Mouse (Mus musculus) left cerebral cortex, postnatal 14 days (tissue): ENCODE measurements around the gene Scarb1. TPM values are rescaled to one million over a fixed set of nuclear protein-coding genes. Genes with fewer than 3 reads are reported as not detected.

Experiments
- DNase-seq, 2 experiments: peaks; one replicate each; pipeline ENCODE4 v3.0.0; 2021 to 2022; ENCODE audit warnings: low spot score in 2 of 2, mixed read lengths in 1 of 2
- intact Hi-C: fragments of 180-260 bp; cut with DNase I; formaldehyde crosslinking; loops from one replicate; pipeline ENCODE4 v1.15.1; 2025
- total RNA-seq, 2 experiments: library from RNA; stranded (reverse); gene quantifications; 2 replicates each; pipeline ENCODE4 v1.2.3; 2021

Gene Scarb1
- total RNA-seq, 2 experiments from 2014 or later = 36.9 to 41.1 TPM

DNA sequence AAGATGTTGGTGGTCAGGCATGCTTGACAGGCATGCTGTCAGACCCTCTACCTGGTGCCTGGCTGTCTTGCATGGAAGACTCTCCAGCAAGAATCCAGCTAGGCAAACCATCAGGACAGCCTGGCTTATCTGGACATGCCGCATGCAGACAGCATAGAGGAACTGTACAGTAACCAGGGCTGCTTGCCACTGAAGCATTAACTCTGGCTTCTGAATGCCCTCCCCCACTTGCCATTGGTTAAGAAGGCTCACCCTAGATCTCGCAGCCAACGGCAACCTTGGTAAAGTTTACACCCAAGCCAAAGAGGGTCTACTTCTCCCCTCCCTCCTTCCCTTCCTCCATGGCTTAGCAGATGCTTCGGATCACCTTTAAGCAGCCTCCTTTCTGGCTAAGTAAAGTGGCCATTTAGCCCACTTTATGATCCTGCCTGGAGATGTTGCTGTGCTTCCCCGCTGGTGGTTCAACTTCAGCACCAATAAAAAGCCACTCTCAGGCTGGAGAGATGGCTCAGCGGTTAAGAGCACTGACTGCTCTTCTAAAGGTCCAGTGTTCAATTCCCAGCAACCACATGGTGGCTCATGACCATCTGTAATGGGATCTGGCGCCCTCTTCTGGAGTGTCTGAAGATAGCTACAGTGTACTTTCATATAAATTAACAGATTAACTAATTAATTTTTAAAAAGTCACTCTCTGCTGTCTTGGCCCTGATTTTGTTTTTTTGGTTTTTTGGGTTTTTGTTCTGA is 30.2 kb upstream of the Scarb1 start:
- intact Hi-C loops = loop anchor here (5.0 kb wide), 2 partner anchors 74 to 469 kb away; no protein-coding TSS in a partner anchor
- DNase-seq = no peak

DNA sequence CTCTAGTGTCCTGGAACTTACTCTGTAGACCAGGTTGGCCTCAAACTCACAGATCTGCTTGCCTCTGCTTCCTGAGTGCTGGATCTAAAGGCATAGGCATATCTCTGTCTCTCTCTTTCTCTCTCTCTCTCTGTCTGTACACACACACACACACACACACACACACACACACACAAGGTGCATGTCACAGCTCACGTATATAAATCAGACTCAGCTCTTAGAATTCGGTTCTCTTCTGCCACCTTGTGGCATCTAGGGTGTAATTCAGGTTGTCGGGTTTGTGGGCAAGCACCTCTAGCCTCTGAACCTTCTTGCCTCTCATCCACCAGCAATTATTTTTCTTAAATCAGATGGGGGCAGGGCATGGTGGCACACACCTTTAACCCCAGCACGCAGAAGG is 27.7 kb upstream of the Scarb1 start:
- intact Hi-C loops = loop anchor here (5.0 kb wide), 1 partner anchor 96 kb away; no protein-coding TSS in a partner anchor
- peak; percentile 82 to 85 for DNase-seq

DNA sequence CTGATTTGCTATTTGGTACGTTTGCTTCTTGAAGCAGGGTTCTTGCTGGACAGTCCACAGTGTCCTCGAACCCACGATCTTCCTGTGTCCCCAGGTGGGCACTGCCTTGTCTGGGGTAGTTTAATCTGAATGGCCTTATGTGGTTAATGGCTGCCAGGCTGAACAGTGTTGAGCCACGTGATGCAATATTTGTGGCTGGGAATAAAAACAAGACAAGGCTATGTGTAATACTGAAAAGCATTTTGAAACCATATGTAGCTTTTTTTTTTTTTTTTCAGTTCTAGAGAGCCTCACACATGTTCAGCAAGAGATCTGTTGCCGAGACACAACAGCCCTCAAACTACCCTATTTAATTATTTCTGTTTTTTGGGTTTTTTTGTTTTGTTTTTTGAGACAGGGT is 27.3 kb upstream of the Scarb1 start:
- intact Hi-C loops = loop anchor here (5.0 kb wide), 1 partner anchor 96 kb away; no protein-coding TSS in a partner anchor

DNA sequence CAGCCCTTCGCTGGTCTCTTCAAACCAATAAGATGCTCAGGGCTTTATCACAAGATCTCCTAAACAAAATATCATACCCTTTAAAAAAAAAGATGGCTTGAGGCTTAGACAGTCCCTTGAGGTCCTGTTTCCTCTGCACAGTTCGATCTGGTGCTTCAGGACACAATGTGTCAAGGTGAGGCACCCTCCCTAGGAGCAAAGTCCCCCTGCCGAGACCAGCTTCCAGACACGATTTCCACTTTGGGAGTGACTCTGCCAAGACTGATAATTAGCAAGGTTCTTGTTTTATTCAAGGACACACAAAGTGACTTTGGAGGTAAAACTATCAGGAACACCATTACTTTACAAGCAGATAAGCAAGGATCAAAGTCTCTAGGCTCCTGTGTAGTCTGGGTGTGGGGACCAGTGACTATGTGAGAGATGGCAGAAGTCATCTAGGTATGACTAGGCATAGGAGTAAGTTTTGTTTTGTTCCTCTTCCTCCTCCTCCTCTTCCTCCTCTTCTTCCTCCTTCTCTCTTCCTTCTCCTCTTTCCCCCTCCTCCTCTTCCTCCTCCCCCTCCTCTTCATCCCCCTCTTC is 24.0 kb upstream of the Scarb1 start:
- no peak for DNase-seq
- intact Hi-C loops = loop anchor here (5.0 kb wide), 1 partner anchor 93 kb away; no protein-coding TSS in a partner anchor

More for the DNA sequence above, 27.3 kb upstream of the Scarb1 start:
- no peak for DNase-seq

DNA sequence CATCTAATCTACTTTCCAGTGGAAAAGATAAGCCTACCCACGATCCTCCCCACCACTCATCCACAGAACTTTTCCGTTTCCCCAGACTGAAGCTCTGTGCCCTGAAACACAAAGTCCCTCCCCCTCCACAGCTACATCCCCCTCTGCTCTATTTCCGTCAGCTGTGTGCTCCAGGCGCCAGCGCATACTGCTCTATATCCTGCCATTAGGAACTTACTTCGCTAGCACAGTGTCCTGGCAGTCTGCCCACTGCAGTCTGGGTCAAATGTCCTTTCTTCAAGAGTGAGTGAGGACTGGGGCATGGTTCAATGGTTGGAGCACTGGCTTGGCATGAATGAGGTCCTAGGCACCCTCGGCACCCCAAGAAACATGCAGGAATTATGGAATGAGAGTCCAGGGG is 23.0 kb upstream of the Scarb1 start:
- DNase-seq = peak; percentile 57 to 58
- intact Hi-C loops = no loop called here

DNA sequence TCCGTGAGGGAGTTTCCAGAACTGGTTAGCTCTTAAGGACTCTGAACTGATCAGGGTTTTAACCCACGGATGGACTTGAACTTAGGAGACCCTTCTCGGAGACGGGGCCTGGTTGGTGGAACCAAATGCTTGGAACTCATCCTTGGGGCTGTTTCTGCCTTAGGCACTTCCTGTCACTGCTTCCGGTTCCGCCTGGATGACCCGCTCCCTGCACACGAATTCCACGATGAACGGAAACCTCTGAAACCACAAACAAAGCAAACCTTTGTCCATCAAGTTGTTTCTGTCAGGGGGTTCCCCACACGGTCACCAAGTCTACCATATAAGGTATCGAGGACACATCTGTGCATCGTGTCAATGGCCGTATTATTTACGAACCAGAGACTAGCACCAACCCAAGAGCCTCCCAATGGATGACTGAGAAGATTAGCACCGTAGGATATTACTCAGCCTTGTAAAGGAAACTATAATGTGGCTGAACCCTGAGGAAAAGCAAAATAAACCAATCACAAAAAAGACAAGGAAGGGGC is 20.2 kb upstream of the Scarb1 start:
- intact Hi-C loops = no loop called here

DNA sequence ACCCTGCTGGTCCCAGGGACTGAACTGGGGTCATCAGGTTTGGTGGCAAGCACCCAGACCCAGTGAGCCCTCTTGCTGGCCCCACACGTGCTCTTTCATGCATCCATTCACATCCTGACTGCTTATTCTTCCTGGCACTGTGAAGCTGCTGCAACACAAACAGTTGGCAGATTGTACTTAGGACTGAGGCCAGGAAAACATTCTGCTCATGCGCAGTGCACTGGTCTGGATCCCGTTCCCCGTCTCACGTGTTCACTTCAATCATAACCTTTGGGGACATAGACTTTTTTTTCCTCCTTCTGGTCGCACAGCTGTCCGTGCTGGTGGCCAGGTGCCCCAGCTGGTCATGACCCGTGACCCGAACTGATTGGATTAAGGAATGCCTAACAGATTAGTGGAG is 19.7 kb upstream of the Scarb1 start:
- intact Hi-C loops = no loop called here
- DNase-seq = no peak

More for the DNA sequence above, 20.2 kb upstream of the Scarb1 start:
- DNase-seq = no peak

DNA sequence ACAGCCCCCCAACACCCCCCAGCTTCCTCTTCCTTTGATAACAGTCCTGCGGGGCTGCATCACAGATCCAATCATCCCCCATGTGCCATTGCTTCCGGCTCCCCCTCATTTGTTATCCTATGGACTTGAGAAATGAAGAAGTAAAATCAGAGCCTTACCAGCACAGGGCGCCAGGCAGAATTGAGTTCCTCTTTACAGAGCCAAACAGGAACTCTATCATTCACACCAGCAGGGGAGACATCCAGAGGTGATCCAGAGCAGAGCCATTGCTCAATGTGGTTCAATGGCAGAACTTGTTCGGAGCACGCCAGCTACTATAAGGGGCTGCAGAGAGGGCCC is 17.3 kb upstream of the Scarb1 start:
- intact Hi-C loops = loop anchor here (5.0 kb wide), 1 partner anchor 66 kb away; no protein-coding TSS in a partner anchor
- DNase-seq = peak in 1 of 2 experiments; percentile 54

DNA sequence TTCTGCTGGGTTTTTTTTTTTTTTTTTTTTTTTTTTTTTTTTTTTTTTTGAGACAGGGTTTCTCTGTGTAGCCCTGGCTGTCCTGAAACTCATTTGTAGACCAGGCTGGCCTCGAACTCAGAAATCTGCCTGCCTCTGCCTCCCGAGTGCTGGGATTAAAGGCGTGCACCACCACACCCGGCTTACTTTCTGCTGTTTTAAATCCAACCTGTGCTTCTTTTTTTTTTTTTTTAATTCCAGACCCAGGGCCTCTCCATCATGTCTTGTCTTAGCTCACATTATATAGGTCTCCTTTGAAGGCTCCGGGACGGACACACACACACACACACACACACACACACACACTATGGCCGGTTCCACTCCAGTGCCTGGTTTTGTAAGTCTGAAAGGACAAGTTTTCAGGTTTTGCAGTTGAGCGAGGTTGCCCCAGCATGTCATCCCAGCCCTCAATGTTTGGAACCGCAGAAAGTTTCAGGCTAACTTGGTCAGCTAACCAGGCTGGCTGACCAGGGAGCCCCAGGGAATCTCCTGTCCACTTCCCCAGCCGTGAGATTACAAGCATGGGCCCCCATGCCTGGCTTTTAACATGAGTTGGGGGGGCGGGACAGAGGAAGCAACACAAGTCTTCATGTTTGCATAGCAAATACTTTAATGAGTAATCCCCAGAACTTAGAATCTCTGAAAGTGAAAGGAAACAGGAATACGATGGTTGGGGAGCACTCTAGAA is 16.8 kb upstream of the Scarb1 start:
- intact Hi-C loops = loop anchor here (5.0 kb wide), 1 partner anchor 65 kb away; no protein-coding TSS in a partner anchor
- DNase-seq = no peak

DNA sequence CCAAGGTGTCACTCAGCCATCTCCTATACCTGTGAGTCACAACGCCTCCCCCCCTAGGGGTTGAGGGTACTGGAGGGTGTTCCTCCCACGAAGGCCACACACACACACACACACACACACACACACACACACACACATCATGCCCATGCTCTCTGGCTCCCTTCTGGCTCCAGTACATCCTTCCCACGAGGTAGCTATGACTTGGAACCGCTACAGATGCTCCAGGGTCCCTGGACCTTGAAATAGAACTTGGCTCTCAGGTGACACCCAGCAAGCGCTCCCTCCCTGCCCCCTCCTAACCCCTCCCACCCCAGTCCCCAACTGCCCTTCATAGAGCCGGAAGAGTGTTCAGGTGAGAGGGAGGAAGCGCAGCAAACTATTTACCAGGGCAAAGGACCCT is 14.8 kb upstream of the Scarb1 start:
- no peak for DNase-seq
- intact Hi-C loops = loop anchor here (5.0 kb wide), 1 partner anchor 63 kb away; no protein-coding TSS in a partner anchor

DNA sequence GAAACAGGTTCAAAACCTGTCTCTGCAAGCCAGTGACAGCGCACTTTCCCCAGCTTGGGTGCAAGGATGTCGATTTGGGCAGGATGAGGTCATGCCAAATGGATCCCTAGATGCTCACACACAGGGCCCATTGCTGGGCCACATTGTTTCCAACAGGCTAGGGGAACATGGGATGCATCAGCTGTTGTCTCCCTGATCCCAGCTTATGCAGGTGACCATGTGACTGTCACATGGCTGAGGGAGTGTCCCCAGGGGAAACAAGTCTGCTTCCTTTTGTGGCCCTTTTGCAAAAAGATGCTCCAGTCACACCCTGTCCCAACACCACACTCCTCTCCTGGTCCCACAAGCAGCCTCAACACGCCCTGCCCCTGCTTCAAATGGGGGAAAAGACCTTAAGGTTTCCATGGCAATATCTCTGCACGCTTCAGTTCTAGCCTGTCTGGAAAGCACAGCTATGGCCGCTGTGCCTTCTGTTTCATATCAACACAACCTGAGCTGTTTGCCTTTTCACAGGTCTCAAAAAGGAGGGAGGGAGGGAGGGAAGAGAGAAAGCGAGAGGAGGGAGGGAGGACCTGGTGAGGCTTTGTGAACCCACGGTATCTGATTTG is 14.1 kb upstream of the Scarb1 start:
- intact Hi-C loops = loop anchor here (5.0 kb wide), 1 partner anchor 63 kb away; no protein-coding TSS in a partner anchor
- no peak for DNase-seq

DNA sequence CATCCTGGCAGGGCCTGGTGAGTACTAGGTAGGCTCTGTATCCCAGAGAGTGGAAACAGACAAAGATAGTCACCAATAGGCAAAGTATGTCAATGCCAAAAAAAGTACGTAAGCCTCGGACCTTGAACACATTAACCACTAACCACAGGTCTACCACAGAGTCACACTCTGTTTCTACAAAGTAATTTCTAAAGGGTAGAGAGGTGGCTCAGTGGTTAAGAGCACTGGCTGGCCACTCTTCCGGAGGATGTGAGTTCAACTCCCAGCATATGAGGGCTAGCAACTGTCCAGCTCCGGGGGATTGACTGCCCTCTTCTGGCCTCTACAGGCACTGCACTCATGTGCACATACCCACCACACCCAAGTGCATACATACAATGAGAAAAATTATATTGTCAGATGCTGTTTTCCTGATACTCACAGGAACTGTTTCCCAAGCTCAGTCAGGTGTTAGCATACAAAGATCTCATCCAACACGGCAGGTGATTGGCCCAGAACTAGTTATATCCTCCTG is 11.9 kb upstream of the Scarb1 start:
- intact Hi-C loops = no loop called here
- DNase-seq = no peak

DNA sequence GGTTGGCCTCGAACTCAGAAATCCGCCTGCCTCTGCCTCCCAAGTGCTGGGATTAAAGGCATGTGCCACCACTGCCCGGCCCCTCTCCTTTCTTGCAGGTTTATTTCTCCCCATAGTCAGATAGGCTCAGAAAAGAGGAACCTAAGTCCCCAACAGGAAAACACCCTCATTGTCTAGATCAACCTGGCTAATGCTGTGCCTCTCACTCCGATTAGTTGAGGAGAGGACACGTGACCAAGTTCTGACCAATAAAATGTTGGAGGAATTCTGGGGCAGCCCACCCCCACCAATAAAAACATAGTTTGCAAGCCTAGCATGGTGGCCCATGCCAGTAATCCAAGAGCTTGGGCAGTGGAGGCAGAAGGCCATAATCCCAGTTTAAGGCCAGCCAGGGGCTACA is 11.0 kb upstream of the Scarb1 start:
- intact Hi-C loops = no loop called here
- no peak for DNase-seq

DNA sequence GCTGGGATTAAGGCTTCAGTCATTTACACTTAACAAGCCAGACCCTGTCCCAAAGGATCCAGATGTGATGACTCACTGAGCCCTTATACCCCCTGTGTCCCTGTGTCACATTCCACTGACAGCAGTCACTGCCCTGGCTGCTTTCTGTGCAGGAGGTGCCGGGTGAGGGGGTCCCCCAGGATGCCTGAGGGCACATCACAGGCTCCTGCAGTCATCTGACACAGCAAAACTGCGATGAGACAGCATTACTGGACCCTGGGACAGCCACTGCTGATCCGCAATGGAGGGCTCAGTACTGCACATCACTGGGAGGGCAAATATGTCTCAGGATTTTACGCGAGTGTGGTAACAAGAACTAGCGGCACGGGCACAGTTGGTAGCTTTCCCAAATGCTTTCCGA is 10.2 kb upstream of the Scarb1 start:
- intact Hi-C loops = no loop called here
- no peak for DNase-seq

DNA sequence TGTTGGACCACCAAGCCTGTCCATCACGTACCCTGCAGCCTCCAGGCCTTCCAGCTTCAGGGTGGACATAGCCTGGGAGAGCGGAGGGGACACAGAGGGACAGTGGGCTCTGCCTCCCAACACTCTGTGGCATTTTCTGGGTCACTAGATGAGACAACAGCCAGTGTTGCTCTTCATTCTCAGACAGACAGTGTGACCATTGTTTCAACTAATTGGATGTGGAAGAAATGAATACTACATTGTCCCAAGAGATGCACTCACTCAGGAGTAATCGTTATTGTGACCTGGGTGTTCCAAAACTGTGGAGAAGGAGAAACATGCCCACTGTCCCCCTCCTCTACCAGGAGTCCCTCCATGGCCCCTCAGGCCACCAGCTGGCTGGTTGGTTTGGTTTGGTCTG is 8.5 kb upstream of the Scarb1 start:
- intact Hi-C loops = no loop called here
- DNase-seq = no peak

DNA sequence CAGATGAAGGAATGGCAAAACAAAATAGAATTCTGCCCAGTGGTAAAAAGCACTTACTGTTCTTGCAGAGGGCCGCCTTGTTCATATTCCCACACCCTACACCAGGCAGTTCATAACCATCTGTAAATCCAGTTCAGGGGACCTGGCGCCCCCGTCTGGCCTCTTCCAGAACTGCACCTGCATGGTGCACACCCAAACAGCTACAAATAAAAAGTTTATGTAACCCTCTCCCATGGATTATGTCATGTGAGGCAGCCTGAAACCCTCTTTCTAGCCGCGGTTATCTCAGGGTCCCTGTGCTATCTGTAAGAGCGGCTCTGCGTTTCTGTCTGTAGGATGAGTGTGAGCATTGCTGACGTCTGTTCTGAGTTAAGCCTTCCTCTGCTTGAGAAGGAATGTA is 7.6 kb upstream of the Scarb1 start:
- intact Hi-C loops = no loop called here
- peak; percentile 36 to 79 for DNase-seq

DNA sequence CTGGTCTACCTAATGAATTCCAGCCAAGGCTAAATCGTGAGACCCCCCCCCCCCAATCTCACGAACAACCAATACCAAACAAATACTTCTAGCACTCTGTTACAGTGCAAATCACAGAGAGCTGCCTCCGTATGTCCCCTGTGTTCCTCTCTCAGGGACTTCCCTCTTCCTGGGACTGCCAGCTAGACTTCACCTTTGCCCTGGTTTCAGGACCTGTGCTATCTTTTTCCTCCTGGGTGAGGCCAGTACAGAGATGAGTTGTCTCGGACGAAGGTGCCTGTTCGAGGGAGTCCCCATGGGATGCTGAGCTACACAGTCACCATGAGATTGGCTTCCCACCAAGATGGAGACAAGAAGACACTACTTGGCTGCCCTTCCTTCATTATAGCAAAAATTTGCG is 7.2 kb upstream of the Scarb1 start:
- intact Hi-C loops = no loop called here
- no peak for DNase-seq

DNA sequence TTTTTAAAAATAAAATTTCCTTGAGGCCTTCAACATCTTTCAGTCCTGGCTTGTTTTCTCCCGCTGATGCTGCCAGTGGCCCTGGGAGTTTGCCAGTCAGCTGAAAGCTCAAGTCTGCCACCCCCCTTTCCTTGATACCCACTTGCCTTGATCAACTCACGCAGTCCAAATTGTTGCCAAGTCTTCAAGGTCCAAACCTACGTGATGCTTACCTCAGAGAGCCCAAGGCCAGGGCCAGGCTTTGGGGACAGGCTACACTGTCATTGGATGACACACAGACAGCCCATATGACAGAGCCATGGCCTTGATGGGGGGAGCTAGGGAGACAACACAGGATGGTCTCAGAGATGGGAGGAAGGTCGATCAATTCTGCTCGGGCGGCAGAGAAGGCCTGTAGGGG is 3.4 kb upstream of the Scarb1 start:
- no peak for DNase-seq
- intact Hi-C loops = no loop called here

DNA sequence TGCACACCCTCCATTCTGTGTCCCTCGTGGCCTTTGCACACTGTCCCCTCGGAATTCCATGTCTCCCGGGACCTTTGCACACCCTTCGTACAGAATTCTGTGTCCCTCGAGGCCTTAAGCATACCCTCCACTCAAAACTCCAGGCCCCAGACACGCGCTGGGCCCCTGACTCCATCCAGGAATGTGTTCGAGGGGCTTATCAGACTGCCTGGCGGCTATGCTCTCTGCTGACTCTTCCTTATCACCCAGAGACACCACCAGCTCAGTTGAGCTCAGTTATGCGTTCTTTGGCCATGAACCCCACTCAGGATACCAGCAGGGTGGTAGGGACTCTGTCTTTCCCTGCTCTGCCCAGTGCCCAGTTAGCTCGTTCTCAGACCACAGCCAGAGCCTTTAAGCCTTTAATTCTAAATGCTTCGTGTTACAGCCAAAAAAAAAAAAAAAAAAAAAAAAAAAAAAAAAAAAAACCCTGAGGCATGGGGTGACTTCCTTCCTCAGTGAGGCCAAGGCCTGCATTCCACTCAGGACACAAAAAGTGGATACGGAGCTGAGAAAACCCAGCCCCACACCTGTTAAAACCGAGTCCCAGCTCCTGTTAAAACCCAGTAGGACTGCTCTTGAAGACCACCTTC is 681 bp upstream of the Scarb1 start:
- intact Hi-C loops = no loop called here
- DNase-seq = no peak
